Mouse (Mus musculus) stomach, postnatal 0 days (tissue): ENCODE data around the gene Crtac1.

Experiments
- CTCF ChIP-seq: IDR thresholded peaks from 2 replicates; pipeline ENCODE4 v1.5.1; 2016; ENCODE audit warnings: antibody characterized with exemption, low read depth, mild to moderate bottlenecking, moderate library complexity
- EP300 ChIP-seq: optimal IDR thresholded peaks from 2 replicates; pipeline ENCODE3; 2016; ENCODE audit warnings: antibody characterized with exemption

DNA sequence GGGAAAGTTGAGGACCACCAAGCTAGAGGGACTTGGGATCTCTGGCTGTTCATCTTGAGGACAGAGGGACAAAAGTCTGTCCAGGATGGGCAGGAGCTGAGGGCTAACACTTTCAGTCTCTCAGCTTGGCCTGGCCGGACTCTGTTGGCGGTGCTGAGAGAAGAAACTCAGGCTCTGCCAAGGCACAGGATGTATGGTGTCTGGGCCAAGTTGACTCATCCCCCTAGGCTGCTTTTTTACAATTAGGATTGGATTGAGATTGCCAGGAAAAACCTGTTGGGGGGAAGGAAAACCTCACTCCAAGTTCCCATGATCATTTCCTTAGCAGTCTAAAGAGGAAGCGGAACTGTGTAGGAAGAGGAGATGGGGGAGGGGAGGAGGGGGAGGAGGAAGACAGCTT, 173.6 kb downstream of the Crtac1 start:
- TF ChIP-seq CTCF (no peak), EP300 (no peak)
